In the genomic region with DNA sequence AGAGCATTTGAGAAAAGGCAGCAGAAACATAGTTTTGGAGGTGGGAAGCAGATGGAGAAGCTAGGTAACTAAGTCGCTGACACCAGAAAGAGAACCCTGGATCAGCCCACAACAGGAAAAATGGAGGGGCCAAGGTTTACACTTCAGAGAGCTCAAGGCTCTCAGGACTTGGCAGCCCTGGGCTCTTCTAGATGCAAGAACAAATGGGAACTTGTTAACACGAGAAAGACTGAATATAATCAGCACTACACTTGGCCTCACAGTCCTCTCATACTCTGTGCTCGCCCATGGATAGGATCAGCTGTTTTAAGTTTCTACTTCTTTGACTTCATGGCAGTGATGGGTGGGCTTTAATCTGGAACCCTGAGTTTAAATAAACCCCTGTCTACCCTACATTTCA, we compare ENCODE assay signal across 36 mouse cellular contexts. TPM values are rescaled to one million over a fixed set of nuclear protein-coding genes. Genes with fewer than 3 reads are reported as not detected.
DNase-seq lines count a peak whose midpoint lies in the region; ATAC-seq and TF ChIP-seq lines count a peak whose summit lies in the region.
"Had no signal": no experiment of that assay in that cellular context is flagged by ENCODE, and none has a peak within 500 bp of the region (broad histone marks: within the 10 kb centered on the region; RNA-seq: fewer than 3 reads in every experiment).

No protein-coding gene starts in this region.

- H3K4me2 ChIP-seq in forebrain, embryonic 14.5 days (ENCODE audit: low read length): no peak overlapping the region
- no peak overlapping the region for H3K4me2 ChIP-seq in forebrain, embryonic 12.5 days
- no peak overlapping the region for H3K4me2 ChIP-seq in stomach, embryonic 16.5 days (ENCODE audit: low read depth, low read length)
- H3K4me2 ChIP-seq in stomach, postnatal 0 days (replicated peaks; ENCODE audit: low read depth): no peak overlapping the region
- no peak overlapping the region for H3K4me2 ChIP-seq in forebrain, postnatal 0 days (ENCODE audit: low read depth)
- H3K4me2 ChIP-seq: embryonic facial prominence, embryonic 13.5 days; heart, embryonic 13.5 days; hindbrain, embryonic 12.5 days; intestine, embryonic 15.5 days had no signal

- TF ChIP-seq EP300 in stomach, postnatal 0 days (optimal IDR thresholded peaks at IDR 0.05): no peak

- no peak overlapping the region for H3K9ac ChIP-seq in forebrain, embryonic 14.5 days (ENCODE audit: low read length)
- H3K9ac ChIP-seq in forebrain, embryonic 12.5 days: no peak overlapping the region
- H3K9ac ChIP-seq in stomach, embryonic 16.5 days (ENCODE audit: low read length): no peak overlapping the region
- H3K9ac ChIP-seq in stomach, postnatal 0 days (ENCODE audit: low read length): no peak overlapping the region
- no peak overlapping the region for H3K9ac ChIP-seq in forebrain, postnatal 0 days
- H3K9ac ChIP-seq: embryonic facial prominence, embryonic 13.5 days; heart, embryonic 13.5 days; hindbrain, embryonic 12.5 days; intestine, embryonic 15.5 days had no signal

- 47% methylated on average over 3 of the region's 3 CpGs for WGBS in forebrain, embryonic 14.5 days
- 69% methylated on average over 3 of the region's 3 CpGs for WGBS in forebrain, embryonic 12.5 days
- 58% methylated on average over 3 of the region's 3 CpGs for WGBS in stomach, embryonic 16.5 days
- 43% methylated on average over 3 of the region's 3 CpGs for WGBS in stomach, postnatal 0 days
- WGBS in forebrain, postnatal 0 days: 31% methylated on average over 3 of the region's 3 CpGs

- ATAC-seq in forebrain, embryonic 14.5 days: peak; percentile 27; the same call in 1 of the 2 replicates
- no peak for ATAC-seq in forebrain, embryonic 12.5 days (ENCODE audit: low FRiP score)
- ATAC-seq in stomach, embryonic 16.5 days (ENCODE audit: insufficient read depth, low FRiP score): 0 out of 2 replicates have a peak, but pooled peaks have one; percentile 25
- ATAC-seq in stomach, postnatal 0 days (ENCODE audit: low FRiP score, low TSS enrichment): no peak
- peak; percentile 62 for ATAC-seq in forebrain, postnatal 0 days
- ATAC-seq: hindbrain, embryonic 16.5 days; intestine, embryonic 15.5 days; Patski had no signal

- DNase-seq in forebrain, embryonic 14.5 days (ENCODE audit: low spot score): peak; percentile 24
- DNase-seq in stomach, postnatal 0 days (ENCODE audit: low spot score): no peak
- peak; percentile 28 for DNase-seq in forebrain, postnatal 0 days
- no peak for DNase-seq in thymus, postnatal 4 days
- DNase-seq: adrenal gland, postnatal 10 days; adrenal gland, postnatal 36 days; B cell, adult 2 months; cerebellum, adult 11-12 months; cerebellum, adult 8-10 months; cerebellum, postnatal 10 days; cerebellum, postnatal 36 days; embryo, embryonic 11 days; gastrocnemius, postnatal 10 days; gastrocnemius, postnatal 36 days; heart, adult 2 months; heart, postnatal 14 days; heart, postnatal 4 days; kidney, adult 11 months; kidney, adult 8-10 months had no signal

- no peak for TF ChIP-seq CTCF in stomach, postnatal 0 days (IDR thresholded peaks at IDR 0.05; ENCODE audit: low read depth)
- TF ChIP-seq CTCF in forebrain, postnatal 0 days (IDR thresholded peaks at IDR 0.05; ENCODE audit: low read depth): no peak

- no peak overlapping the region for H3K4me3 ChIP-seq in forebrain, embryonic 14.5 days (ENCODE audit: low read depth, low read length)
- H3K4me3 ChIP-seq in forebrain, embryonic 12.5 days (replicated peaks): no peak overlapping the region
- H3K4me3 ChIP-seq in stomach, embryonic 16.5 days (replicated peaks; ENCODE audit: low read length): no peak overlapping the region
- H3K4me3 ChIP-seq in stomach, postnatal 0 days (ENCODE audit: low read depth, low read length): no peak overlapping the region
- no peak overlapping the region for H3K4me3 ChIP-seq in forebrain, postnatal 0 days (ENCODE audit: low read depth, low read length)
- H3K4me3 ChIP-seq: embryonic facial prominence, embryonic 10.5 days; embryonic facial prominence, embryonic 13.5 days; erythroblast, embryonic 14.5 days; heart, adult 2 months; heart, embryonic 10.5 days; heart, embryonic 13.5 days; hindbrain, embryonic 12.5 days; intestine, embryonic 15.5 days had no signal

- no peaks in the 10 kb centered on the region for H3K27me3 ChIP-seq in forebrain, embryonic 14.5 days (replicated peaks; ENCODE audit: control insufficient read depth, insufficient read depth, low read length)
- H3K27me3 ChIP-seq in forebrain, embryonic 12.5 days: no peaks in the 10 kb centered on the region
- H3K27me3 ChIP-seq in stomach, embryonic 16.5 days (ENCODE audit: control insufficient read depth, insufficient read depth, low read length): no peaks in the 10 kb centered on the region
- no peaks in the 10 kb centered on the region for H3K27me3 ChIP-seq in stomach, postnatal 0 days (ENCODE audit: control insufficient read depth, insufficient read depth, low read length)
- H3K27me3 ChIP-seq in forebrain, postnatal 0 days (ENCODE audit: insufficient read depth, low read length): no peaks in the 10 kb centered on the region
- H3K27me3 ChIP-seq: CH12.LX; embryonic facial prominence, embryonic 13.5 days; heart, embryonic 13.5 days; hindbrain, embryonic 12.5 days; intestine, embryonic 15.5 days had no signal

- no peaks in the 10 kb centered on the region for H3K4me1 ChIP-seq in forebrain, embryonic 14.5 days (ENCODE audit: control insufficient read depth, insufficient read depth, low read length)
- no peaks in the 10 kb centered on the region for H3K4me1 ChIP-seq in forebrain, embryonic 12.5 days
- H3K4me1 ChIP-seq in stomach, embryonic 16.5 days (ENCODE audit: control insufficient read depth, insufficient read depth, low read length): no peaks in the 10 kb centered on the region
- H3K4me1 ChIP-seq in stomach, postnatal 0 days (replicated peaks; ENCODE audit: control insufficient read depth, insufficient read depth): no peaks in the 10 kb centered on the region
- no peaks in the 10 kb centered on the region for H3K4me1 ChIP-seq in forebrain, postnatal 0 days (ENCODE audit: insufficient read depth)
- H3K4me1 ChIP-seq: embryonic facial prominence, embryonic 10.5 days; embryonic facial prominence, embryonic 13.5 days; heart, embryonic 10.5 days; heart, embryonic 13.5 days; hindbrain, embryonic 12.5 days; intestine, embryonic 15.5 days had no signal

- no peak overlapping the region for H3K27ac ChIP-seq in forebrain, embryonic 14.5 days (ENCODE audit: low read depth, low read length)
- H3K27ac ChIP-seq in forebrain, embryonic 12.5 days: no peak overlapping the region
- no peak overlapping the region for H3K27ac ChIP-seq in stomach, embryonic 16.5 days (ENCODE audit: low read length)
- H3K27ac ChIP-seq in stomach, postnatal 0 days (replicated peaks): no peak overlapping the region
- no peak overlapping the region for H3K27ac ChIP-seq in forebrain, postnatal 0 days (ENCODE audit: low read depth, low read length)
- H3K27ac ChIP-seq: embryonic facial prominence, embryonic 10.5 days; embryonic facial prominence, embryonic 13.5 days; heart, adult 2 months; heart, embryonic 10.5 days; heart, embryonic 13.5 days; hindbrain, embryonic 12.5 days; intestine, embryonic 15.5 days had no signal

- no peaks in the 10 kb centered on the region for H3K9me3 ChIP-seq in forebrain, embryonic 14.5 days (replicated peaks; ENCODE audit: control insufficient read depth, low read length)
- H3K9me3 ChIP-seq in forebrain, embryonic 12.5 days: no peaks in the 10 kb centered on the region
- H3K9me3 ChIP-seq in stomach, embryonic 16.5 days (replicated peaks; ENCODE audit: control insufficient read depth, low read length): no peaks in the 10 kb centered on the region
- H3K9me3 ChIP-seq in stomach, postnatal 0 days (ENCODE audit: control insufficient read depth, low read length): no peaks in the 10 kb centered on the region
- no peaks in the 10 kb centered on the region for H3K9me3 ChIP-seq in forebrain, postnatal 0 days (ENCODE audit: low read length)
- H3K9me3 ChIP-seq: embryonic facial prominence, embryonic 10.5 days; embryonic facial prominence, embryonic 13.5 days; G1E; heart, embryonic 10.5 days; heart, embryonic 13.5 days; hindbrain, embryonic 12.5 days; intestine, embryonic 15.5 days had no signal

- H3K36me3 ChIP-seq in forebrain, embryonic 14.5 days (ENCODE audit: control insufficient read depth, insufficient read depth, low read length): no peaks in the 10 kb centered on the region
- no peaks in the 10 kb centered on the region for H3K36me3 ChIP-seq in forebrain, embryonic 12.5 days (replicated peaks)
- no peaks in the 10 kb centered on the region for H3K36me3 ChIP-seq in stomach, embryonic 16.5 days (ENCODE audit: control insufficient read depth, insufficient read depth, low read length)
- no peaks in the 10 kb centered on the region for H3K36me3 ChIP-seq in stomach, postnatal 0 days (ENCODE audit: control insufficient read depth, insufficient read depth, low read length)
- H3K36me3 ChIP-seq in forebrain, postnatal 0 days (ENCODE audit: insufficient read depth): no peaks in the 10 kb centered on the region
- H3K36me3 ChIP-seq: embryonic facial prominence, embryonic 10.5 days; embryonic facial prominence, embryonic 13.5 days; G1E; heart, embryonic 10.5 days; heart, embryonic 13.5 days; hindbrain, embryonic 12.5 days; intestine, embryonic 15.5 days had no signal

RNA-seq across cellular contexts. Expression of a gene that starts 51.5 kb away (rescaled TPM):
- not detected in 2 replicates for polyA plus RNA-seq in forebrain, embryonic 14.5 days (2014; fragmentation: Nextera tagmentation; extraction: Ambion mirVana)
- polyA plus RNA-seq in forebrain, embryonic 12.5 days (2016; fragmentation: Nextera tagmentation; extraction: Ambion mirVana): 0.09 TPM in 1 of 2 replicates, not detected in the other
- not detected in 2 replicates for polyA plus RNA-seq in stomach, embryonic 16.5 days (2015; fragmentation: Nextera tagmentation; extraction: Ambion mirVana)
- 0.04 TPM in 2 replicates for polyA plus RNA-seq in stomach, postnatal 0 days (2015; fragmentation: Nextera tagmentation; extraction: Ambion mirVana)
- total RNA-seq in forebrain, postnatal 0 days (2014; rRNA removed): not detected in 2 replicates
- 0.06 TPM in 1 of 2 replicates, not detected in the other for polyA plus RNA-seq in forebrain, postnatal 0 days (2015; fragmentation: Nextera tagmentation; extraction: Ambion mirVana)
- total RNA-seq: adrenal gland, adult 18-20 months; adrenal gland, postnatal 36 days; CH12.LX; gastrocnemius, adult 18-20 months; gastrocnemius, postnatal 10 days; gastrocnemius, postnatal 36 days; granulocyte monocyte progenitor cell, adult 5-6 weeks; heart, adult 2 months; heart, postnatal 14 days; heart, postnatal 4 days had no signal
- polyA plus RNA-seq: cortical plate, adult 2 months; embryonic facial prominence, embryonic 10.5 days; embryonic facial prominence, embryonic 13.5 days; erythroblast, embryonic 14.5 days; G1E; heart, adult 2 months; heart, embryonic 13.5 days; hindbrain, embryonic 16.5 days; intestine, embryonic 15.5 days; Patski had no signal

Comparison
In these comparisons a context has a peak if more than half of its experiments do, and no peak if none do; other contexts are left out.
1. ATAC-seq: peak in forebrain, embryonic 14.5 days (single experiment), stomach, embryonic 16.5 days (single experiment) and forebrain, postnatal 0 days (single experiment); none in forebrain, embryonic 12.5 days (single experiment) and stomach, postnatal 0 days (single experiment).
2. DNase-seq: peak in forebrain, embryonic 14.5 days (single experiment) and forebrain, postnatal 0 days (single experiment); none in stomach, postnatal 0 days (single experiment) and thymus, postnatal 4 days (single experiment).